Mouse (Mus musculus): ENCODE data around the gene Zfp275. TPM values are rescaled to one million over a fixed set of nuclear protein-coding genes. Genes with fewer than 3 reads are reported as not detected.
A peak's percentile ranks its signal among the peaks of the same experiment; 100 is the strongest.
"Not testable (repeated sequence)": the region's sequence is repeated elsewhere in the genome, so short reads cannot be mapped to it uniquely, and the experiment has no call there.

Gene Zfp275
- 10.4 and 10.8 TPM in 2 replicates for polyA plus RNA-seq (2015; fragmentation: Nextera tagmentation; extraction: Ambion mirVana)

DNA sequence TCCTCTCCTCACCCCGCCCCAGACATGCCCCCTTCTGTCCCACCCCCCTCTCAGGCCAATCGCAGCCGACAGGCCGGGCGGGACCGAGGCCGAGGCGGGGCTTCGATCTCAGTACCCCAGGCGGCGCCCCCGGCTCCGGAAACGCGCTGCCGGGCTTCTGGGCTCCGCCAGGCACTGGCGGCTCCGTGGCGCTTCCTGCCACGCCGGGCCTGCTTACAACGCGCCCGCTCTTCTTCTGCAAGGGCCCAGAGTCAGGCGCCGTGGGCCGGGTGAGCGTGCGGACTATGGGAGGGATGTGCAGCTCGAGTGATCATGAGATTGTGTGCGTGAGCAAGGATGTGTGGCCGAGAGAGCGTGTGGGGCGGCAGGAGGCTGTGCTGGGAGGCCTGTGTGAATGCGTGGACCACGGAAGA, at the start of gene Zfp275:
Gene Zfp275, plus strand, starts transcription at position 139 of the 413 bp plus-strand sequence.
- Histone ChIP-seq H3K9ac (peak within 1 kb of the TSS; percentile 57), H3K27me3 (no peaks in the 10 kb centered on the region), H3K4me2 (peak within 1 kb of the TSS; percentile 63), H3K4me1 (replicated peaks) (peaks cover 9% of the 10 kb centered on the region; the same call in 1 of the 2 replicates), H3K9me3 (no peaks in the 10 kb centered on the region), H3K27ac (replicated peaks) (peak within 1 kb of the TSS; percentile 81), H3K4me3 (peak within 1 kb of the TSS; percentile 59), H3K36me3 (no peaks in the 10 kb centered on the region)
- 24% methylated on average over 37 of the region's 37 CpGs for WGBS
- ATAC-seq (ENCODE audit: low FRiP score, low read depth) = peak; percentile 94

DNA sequence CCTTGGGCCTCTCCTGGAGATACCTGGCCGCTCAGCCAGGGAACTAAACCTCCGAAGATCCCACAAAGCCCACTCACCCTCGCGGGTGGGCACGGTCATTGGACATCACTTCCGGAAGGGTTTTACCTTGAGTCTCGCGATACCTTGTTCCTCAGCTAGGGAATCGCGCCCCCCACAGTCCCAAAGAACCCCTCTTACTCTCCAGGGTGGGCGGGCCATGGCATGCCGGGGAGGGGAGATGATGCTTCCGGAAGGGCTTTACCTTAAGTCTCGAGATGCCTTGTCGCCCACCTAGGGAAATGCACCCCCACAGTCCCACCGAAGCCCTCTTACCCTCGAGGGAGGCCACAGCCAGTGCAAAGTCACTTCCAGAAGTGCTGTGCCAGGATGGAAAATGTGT, 49.5 kb upstream of the Zfp275 start, which contains the start of the genes Xlr5a and Xlr5c:
Gene Xlr5a, minus strand, starts transcription at position 101 of the 400 bp plus-strand sequence.
Gene Xlr5c, minus strand, starts transcription at position 101 of the 400 bp plus-strand sequence.
- not testable (repeated sequence) for H3K9me3 ChIP-seq; ATAC-seq (ENCODE audit: low FRiP score, low read depth); H3K36me3 ChIP-seq; H3K27ac ChIP-seq (replicated peaks); H3K4me1 ChIP-seq (replicated peaks); H3K9ac ChIP-seq; H3K4me2 ChIP-seq; H3K4me3 ChIP-seq; H3K27me3 ChIP-seq
- 90% methylated on average over 15 of the region's 17 CpGs for WGBS

DNA sequence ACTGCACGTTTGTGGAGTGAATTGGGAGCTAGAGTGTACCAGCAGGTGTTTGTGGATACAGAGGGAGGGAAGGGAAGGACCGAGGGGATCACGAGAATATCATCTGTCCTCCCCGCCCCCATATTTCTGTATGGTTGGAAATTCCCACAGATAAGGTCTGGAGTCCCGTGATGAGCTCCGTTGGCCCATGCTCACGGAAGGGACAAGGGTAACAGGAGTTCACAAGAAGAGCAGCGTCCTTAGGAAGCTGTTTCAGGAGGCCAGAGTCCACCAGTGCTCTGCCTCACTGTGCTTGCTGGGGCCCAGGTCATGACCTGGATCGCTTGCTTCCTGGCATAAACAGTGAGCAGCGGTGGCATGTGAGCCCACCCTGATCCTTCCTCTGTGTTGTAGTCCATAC, 46.7 kb upstream of the Zfp275 start:
- WGBS = 89% methylated on average over 9 of the region's 10 CpGs
- not testable (repeated sequence) for H3K36me3 ChIP-seq; H3K4me1 ChIP-seq (replicated peaks); H3K27me3 ChIP-seq; ATAC-seq (ENCODE audit: low FRiP score, low read depth); H3K4me3 ChIP-seq; H3K9ac ChIP-seq; H3K4me2 ChIP-seq; H3K9me3 ChIP-seq; H3K27ac ChIP-seq (replicated peaks)

DNA sequence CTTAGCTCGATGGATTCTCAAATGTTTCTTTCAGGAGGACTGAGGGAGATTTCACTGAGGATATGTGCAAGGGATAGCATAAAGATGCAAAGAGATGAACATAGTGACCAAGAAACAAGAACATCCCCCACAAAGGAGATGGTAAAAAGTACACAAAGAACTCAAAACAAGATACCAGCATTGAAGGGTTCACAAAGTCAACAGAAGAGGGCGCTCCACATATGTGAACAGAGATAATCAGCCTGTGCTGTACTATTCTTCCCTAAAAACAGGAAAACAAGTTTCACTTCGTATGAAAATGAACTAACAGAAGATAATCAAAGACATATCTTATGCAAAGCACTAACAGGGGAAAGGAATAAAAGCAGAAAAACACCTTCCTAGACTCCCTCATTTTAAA, 29.9 kb upstream of the Zfp275 start:
- Histone ChIP-seq H3K27me3 (no peaks in the 10 kb centered on the region), H3K27ac (replicated peaks) (no peak overlapping the region), H3K9me3 (no peaks in the 10 kb centered on the region), H3K9ac (no peak overlapping the region), H3K4me2 (no peak overlapping the region), H3K4me1 (replicated peaks) (no peaks in the 10 kb centered on the region), H3K4me3 (no peak overlapping the region), H3K36me3 (no peaks in the 10 kb centered on the region)
- WGBS = 42% methylated on average over 3 of the region's 3 CpGs
- ATAC-seq (ENCODE audit: low FRiP score, low read depth) = no peak

DNA sequence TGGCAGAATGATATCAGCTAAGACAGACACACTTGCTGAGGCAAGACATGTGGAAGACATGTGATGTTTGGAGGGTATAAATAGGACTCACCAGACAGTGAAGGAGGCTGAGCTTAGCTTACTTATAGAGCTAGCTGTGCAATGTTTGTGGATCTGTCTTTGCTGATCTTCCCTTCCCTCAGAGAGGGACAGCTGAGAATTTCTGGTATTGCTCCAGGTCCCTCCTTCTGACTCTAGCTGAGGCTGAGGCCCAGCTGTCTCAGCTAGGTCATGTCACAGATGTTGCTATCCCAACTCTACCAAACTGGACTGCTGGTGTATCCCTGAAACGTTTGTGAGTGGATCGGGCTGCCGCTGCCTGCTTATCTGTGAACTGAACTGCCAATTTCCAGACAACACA, 21.4 kb upstream of the Zfp275 start:
- Histone ChIP-seq H3K36me3 (no peaks in the 10 kb centered on the region), H3K4me1 (replicated peaks) (no peaks in the 10 kb centered on the region), H3K27ac (replicated peaks) (no peak overlapping the region), H3K4me2 (no peak overlapping the region), H3K4me3 (no peak overlapping the region), H3K9me3 (no peaks in the 10 kb centered on the region), H3K27me3 (no peaks in the 10 kb centered on the region), H3K9ac (no peak overlapping the region)
- 86% methylated on average over 3 of the region's 3 CpGs for WGBS
- no peak for ATAC-seq (ENCODE audit: low FRiP score, low read depth)

DNA sequence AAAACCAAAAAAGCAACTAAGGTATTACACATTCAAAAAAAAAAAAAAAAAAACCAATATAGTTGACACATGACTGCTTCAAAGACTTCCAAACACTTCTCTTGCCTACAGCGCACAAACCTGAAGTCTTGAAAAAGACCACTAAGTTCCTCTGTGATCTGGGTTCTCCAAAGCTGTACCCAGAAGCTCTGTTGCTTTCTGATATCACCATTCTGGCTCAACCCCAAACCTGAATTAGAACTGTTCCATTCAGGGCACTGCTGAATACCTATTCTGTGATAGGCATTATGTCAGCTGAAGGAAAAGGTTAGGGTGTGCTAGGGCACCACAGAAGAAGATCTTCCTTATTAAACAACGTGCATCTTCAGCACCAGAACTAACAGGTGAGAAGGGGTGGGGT, 15.2 kb upstream of the Zfp275 start:
- H3K4me1 ChIP-seq (replicated peaks) = no peaks in the 10 kb centered on the region
- H3K9me3 ChIP-seq = no peaks in the 10 kb centered on the region
- H3K4me3 ChIP-seq = no peak overlapping the region
- no peak overlapping the region for H3K27ac ChIP-seq (replicated peaks)
- WGBS = 76% methylated on average over 2 of the region's 2 CpGs
- no peaks in the 10 kb centered on the region for H3K27me3 ChIP-seq
- no peak for ATAC-seq (ENCODE audit: low FRiP score, low read depth)
- no peaks in the 10 kb centered on the region for H3K36me3 ChIP-seq
- H3K9ac ChIP-seq = no peak overlapping the region
- no peak overlapping the region for H3K4me2 ChIP-seq

DNA sequence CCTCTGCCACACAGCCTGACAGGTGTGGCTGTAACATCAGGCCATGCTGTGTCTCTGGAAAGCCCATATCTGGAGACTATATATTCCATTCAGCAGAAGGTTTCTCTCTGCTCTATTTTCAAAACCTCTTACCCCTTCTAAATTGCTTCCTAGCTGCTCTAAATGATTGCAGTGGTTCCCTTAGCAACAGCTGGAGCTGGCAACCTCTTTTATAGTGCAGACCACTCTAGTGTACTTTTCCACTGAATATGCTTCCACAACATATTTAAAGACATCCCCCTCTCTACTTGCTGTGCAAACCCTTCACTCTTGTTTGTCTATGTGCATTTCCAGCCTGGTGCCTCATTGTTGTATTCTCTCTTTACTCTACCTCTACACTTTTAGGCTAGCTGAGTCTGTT, 8.9 kb upstream of the Zfp275 start:
- Histone ChIP-seq H3K4me2 (no peak overlapping the region), H3K27ac (replicated peaks) (no peak overlapping the region), H3K36me3 (no peaks in the 10 kb centered on the region), H3K4me3 (no peak overlapping the region), H3K9me3 (no peaks in the 10 kb centered on the region), H3K4me1 (replicated peaks) (no peaks in the 10 kb centered on the region), H3K9ac (no peak overlapping the region), H3K27me3 (no peaks in the 10 kb centered on the region)
- no peak for ATAC-seq (ENCODE audit: low FRiP score, low read depth)

DNA sequence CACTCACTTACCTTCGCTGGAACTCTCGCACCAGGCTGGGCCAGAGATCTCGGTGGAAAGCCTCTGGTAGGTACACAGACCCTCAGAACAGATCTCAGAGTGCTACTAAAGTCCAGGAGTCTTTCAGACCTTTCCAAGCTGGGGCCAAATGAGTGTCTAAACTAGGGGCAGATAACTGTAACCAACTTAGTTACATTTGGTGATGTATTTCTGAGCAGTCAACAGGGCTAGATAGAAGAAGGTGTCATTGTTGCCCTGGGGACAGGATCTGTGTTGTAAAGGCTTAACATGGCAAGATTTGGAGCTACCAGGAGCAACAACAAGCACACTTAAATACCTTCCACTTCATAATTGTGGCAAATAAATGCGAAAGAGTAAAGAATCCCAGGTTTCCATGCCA, 5.7 kb upstream of the Zfp275 start, which contains the start of gene Gm45015:
Gene Gm45015, minus strand, starts transcription at position 101 of the 400 bp plus-strand sequence.
- Histone ChIP-seq H3K27me3 (no peaks in the 10 kb centered on the region), H3K4me2 (no peak within 1 kb of the TSS), H3K4me3 (no peak within 1 kb of the TSS), H3K9ac (no peak within 1 kb of the TSS), H3K36me3 (no peaks in the 10 kb centered on the region), H3K27ac (replicated peaks) (no peak within 1 kb of the TSS), H3K4me1 (replicated peaks) (no peaks in the 10 kb centered on the region), H3K9me3 (no peaks in the 10 kb centered on the region)
- ATAC-seq (ENCODE audit: low FRiP score, low read depth) = no peak
- 91% methylated on average over 4 of the region's 4 CpGs for WGBS

DNA sequence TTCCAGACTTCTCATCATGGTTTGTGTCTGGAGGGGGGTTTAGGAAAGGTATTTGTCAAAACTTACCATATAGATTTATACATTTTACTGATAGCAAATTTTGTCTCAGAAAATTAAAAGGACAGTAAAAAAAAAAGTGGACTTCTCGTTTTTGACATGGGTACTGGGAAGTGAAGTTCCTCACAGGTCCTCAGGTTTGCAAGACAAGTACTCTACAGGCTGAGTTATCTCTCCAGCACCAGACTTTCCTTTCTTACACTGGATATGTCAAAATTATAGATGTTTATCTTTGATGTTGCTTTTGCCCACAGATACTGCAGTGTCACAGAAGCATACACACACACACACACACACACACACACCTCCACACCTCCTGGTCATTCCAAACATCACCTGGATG, 948 bp upstream of the Zfp275 start:
- WGBS = 56% methylated on average over 1 of the region's 1 CpGs
- ATAC-seq (ENCODE audit: low FRiP score, low read depth) = no peak
- no peak overlapping the region for H3K4me2 ChIP-seq
- no peak overlapping the region for H3K27ac ChIP-seq (replicated peaks)
- H3K36me3 ChIP-seq = no peaks in the 10 kb centered on the region
- H3K9ac ChIP-seq = no peak overlapping the region
- H3K27me3 ChIP-seq = no peaks in the 10 kb centered on the region
- no peaks in the 10 kb centered on the region for H3K9me3 ChIP-seq
- H3K4me1 ChIP-seq (replicated peaks) = peaks cover 9% of the 10 kb centered on the region; the same call in 1 of the 2 replicates
- H3K4me3 ChIP-seq = no peak overlapping the region

DNA sequence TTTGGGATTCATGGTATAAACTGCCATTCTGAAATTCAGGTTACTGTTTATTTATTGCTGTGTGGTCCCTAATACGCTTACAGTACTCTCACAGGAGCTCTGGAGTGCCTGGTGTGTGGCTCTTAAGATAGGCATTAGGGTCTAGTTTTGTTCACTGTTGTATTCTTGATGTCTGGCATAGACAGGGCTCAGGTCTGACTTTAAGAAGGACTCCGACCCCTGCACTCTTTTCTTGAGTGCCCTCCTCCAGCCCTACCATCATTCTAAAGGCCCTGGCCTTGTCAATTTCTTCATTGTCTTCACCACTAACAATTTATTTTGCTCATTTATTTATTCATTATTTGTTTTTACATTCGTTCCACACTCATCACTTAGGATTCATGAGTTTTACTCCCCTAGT, 353 bp upstream of the Zfp275 start:
- H3K27ac ChIP-seq (replicated peaks) = peak overlapping the region; percentile 81; the same call in 1 of the 2 replicates
- H3K4me3 ChIP-seq = peak overlapping the region; percentile 59

DNA sequence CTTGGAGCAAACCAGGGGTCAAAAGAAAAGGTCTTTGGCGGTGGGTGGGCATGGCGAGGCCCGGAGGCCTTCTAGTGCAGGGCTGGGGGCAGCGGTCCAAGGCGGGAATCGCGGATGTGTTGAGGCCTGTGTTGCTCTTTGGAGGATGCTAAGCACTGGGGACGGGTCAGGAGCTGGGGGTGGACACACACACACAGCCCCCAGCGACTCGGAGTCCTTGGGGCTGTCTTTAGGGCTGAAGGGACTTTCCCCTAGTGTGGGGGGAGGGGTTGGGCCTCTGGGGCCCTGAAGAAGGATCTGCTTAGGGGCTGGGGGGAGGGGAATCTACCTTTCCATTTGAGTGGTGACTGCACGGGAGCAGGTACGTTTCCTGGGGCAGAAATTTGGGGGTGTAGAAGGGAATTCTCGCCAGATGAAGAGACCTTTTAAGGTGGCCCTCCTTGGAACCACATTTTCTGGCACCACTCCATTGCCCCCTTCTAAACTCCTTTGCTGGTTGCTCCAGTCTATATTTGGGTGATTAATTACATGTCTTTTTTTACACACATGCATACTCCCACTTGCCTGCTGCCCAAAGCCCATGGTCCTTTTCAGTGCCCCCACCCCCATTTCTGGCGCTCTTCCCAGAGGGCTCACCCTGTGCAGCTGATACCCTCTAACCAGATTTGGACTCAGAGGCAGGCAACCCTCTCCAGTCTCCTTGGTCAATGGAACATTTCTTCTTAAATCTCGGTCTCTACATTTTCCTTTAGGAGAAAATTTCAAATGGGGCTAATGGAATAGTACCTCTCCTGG, 717 bp downstream of the Zfp275 start:
- no peaks in the 10 kb centered on the region for H3K9me3 ChIP-seq
- H3K9ac ChIP-seq = peak overlapping the region; percentile 57
- peak overlapping the region; percentile 81 for H3K27ac ChIP-seq (replicated peaks)
- no peaks in the 10 kb centered on the region for H3K36me3 ChIP-seq
- peak overlapping the region; percentile 63 for H3K4me2 ChIP-seq
- H3K4me1 ChIP-seq (replicated peaks) = peaks cover 9% of the 10 kb centered on the region; the same call in 1 of the 2 replicates
- peak; percentile 60 for ATAC-seq (ENCODE audit: low FRiP score, low read depth)
- WGBS = 21% methylated on average over 15 of the region's 15 CpGs
- H3K4me3 ChIP-seq = peak overlapping the region; percentile 59
- H3K27me3 ChIP-seq = no peaks in the 10 kb centered on the region

More for the DNA sequence above, 353 bp upstream of the Zfp275 start:
- WGBS = 35% methylated on average over 3 of the region's 3 CpGs
- Histone ChIP-seq H3K4me2 (peak overlapping the region; percentile 63), H3K36me3 (no peaks in the 10 kb centered on the region), H3K27me3 (no peaks in the 10 kb centered on the region), H3K9ac (0 out of 2 replicates have a peak overlapping the region, but pooled peaks have one; percentile 57), H3K9me3 (no peaks in the 10 kb centered on the region), H3K4me1 (replicated peaks) (peaks cover 9% of the 10 kb centered on the region; the same call in 1 of the 2 replicates)
- peak; percentile 47; the same call in 1 of the 2 replicates for ATAC-seq (ENCODE audit: low FRiP score, low read depth)

DNA sequence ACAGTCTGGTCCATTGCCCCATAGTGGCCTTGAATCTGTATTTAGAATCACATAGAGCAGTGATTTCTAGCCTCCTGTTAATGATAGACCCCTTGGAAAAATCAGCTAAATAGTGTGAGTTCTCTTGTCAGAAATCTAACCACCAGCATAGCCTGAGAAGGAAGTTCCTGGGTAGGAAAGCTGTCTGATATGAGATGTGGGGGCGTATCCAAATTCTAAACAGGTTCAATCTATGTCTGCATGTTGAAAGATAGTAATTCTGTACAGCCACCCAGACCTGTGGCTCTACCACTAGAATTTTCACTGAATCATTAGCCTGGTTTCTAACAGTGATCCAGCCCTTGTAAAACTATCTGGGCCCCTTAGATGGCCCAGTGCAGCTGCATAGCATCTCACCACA, 1.4 kb downstream of the Zfp275 start:
- Histone ChIP-seq H3K4me3 (no peak overlapping the region), H3K36me3 (no peaks in the 10 kb centered on the region), H3K27ac (replicated peaks) (no peak overlapping the region), H3K9me3 (no peaks in the 10 kb centered on the region), H3K27me3 (no peaks in the 10 kb centered on the region), H3K9ac (peak overlapping the region; percentile 57; the same call in 1 of the 2 replicates), H3K4me1 (replicated peaks) (peaks cover 9% of the 10 kb centered on the region; the same call in 1 of the 2 replicates), H3K4me2 (peak overlapping the region; percentile 63)
- ATAC-seq (ENCODE audit: low FRiP score, low read depth) = no peak
- 76% methylated on average over 1 of the region's 1 CpGs for WGBS

All from hindbrain, embryonic 15.5 days (tissue).